Mouse (Mus musculus) heart, embryonic 12.5 days (tissue): ENCODE data around the gene Lin9. TPM values are rescaled to one million over a fixed set of nuclear protein-coding genes. Genes with fewer than 3 reads are reported as not detected.

ENCODE experiments used
- polyA plus RNA-seq: library from polyadenylated mRNA; unstranded; fragments of >200 nt; fragmentation: Nextera tagmentation; extraction: Ambion mirVana; gene quantifications from 2 replicates; pipeline ENCODE4 v1.2.1, GENCODE M21; 2016

Lin9 gene
- polyA plus RNA-seq, 1 experiment from 2014 or later = 18.5 TPM

Other genes with a start within 250 kb of the Lin9 start
- gene Stum, start 157.6 kb upstream of the Lin9 start, polyA plus RNA-seq = 0.10 and 0.23 TPM in 2 replicates
- 105 and 118 TPM in 2 replicates for gene Parp1, start 72.2 kb upstream of the Lin9 start, polyA plus RNA-seq
- gene Mixl1, start 55.9 kb downstream of the Lin9 start, polyA plus RNA-seq = not detected in 2 replicates
- gene Acbd3, start 84.9 kb downstream of the Lin9 start, polyA plus RNA-seq = 29.2 and 29.7 TPM in 2 replicates
- gene H3f3a, start 172.8 kb downstream of the Lin9 start, polyA plus RNA-seq = 1,616 and 1,670 TPM in 2 replicates
- gene Sde2, start 210.0 kb downstream of the Lin9 start, polyA plus RNA-seq = 30.7 and 32.3 TPM in 2 replicates